Mouse (Mus musculus) stomach, embryonic 16.5 days (tissue): ENCODE results near the gene Orm2. TPM values are rescaled to one million over a fixed set of nuclear protein-coding genes. Genes with fewer than 3 reads are reported as not detected.

ENCODE experiments used
- ATAC-seq: fragments of 200-750 bp; cut with Nextera tagmentation; 2 replicates; pipeline ENCODE4 v1.8.0; 2017; ENCODE audit warnings: moderate number of reproducible peaks, moderate TSS enrichment; ENCODE audit not compliant: insufficient read depth, low FRiP score
- H3K27ac ChIP-seq: fragments of 300-500 bp; sonication (generic); 2 replicates; pipeline ENCODE4 v1.5.1; 2014; ENCODE audit warnings: low read length
- H3K27me3 ChIP-seq: fragments of 300-500 bp; sonication (generic); 2 replicates; pipeline ENCODE4 v1.6.1; 2014; ENCODE audit warnings: low read length, control low read depth, mixed read lengths; ENCODE audit not compliant: control insufficient read depth, insufficient read depth
- H3K36me3 ChIP-seq: fragments of 300-500 bp; sonication (generic); 2 replicates; pipeline ENCODE4 v1.6.1; 2014; ENCODE audit warnings: low read length; ENCODE audit not compliant: control insufficient read depth, insufficient read depth
- H3K4me1 ChIP-seq: fragments of 300-500 bp; sonication (generic); 2 replicates; pipeline ENCODE4 v1.6.1; 2014; ENCODE audit warnings: low read length, control low read depth, mixed read lengths; ENCODE audit not compliant: control insufficient read depth, insufficient read depth
- H3K4me2 ChIP-seq: fragments of 300-500 bp; sonication (generic); 2 replicates; pipeline ENCODE4 v1.6.1; 2014; ENCODE audit warnings: low read depth, low read length, mixed read lengths
- H3K4me3 ChIP-seq: fragments of 300-500 bp; sonication (generic); replicated peaks from 2 replicates; pipeline ENCODE4 v1.5.1; 2014; ENCODE audit warnings: mild to moderate bottlenecking, low read length
- H3K9ac ChIP-seq: fragments of 300-500 bp; sonication (generic); 2 replicates; pipeline ENCODE4 v1.6.1; 2014; ENCODE audit warnings: low read length
- H3K9me3 ChIP-seq: fragments of 300-500 bp; sonication (generic); replicated peaks from 2 replicates; pipeline ENCODE4 v1.6.1; 2016; ENCODE audit warnings: low read length, control low read depth; ENCODE audit not compliant: control insufficient read depth
- WGBS: fragments of 180-500 bp; shearing (Covaris S2); extraction: QIAGEN DNeasy Blood & Tissue Kit; methylation state at CpG from one replicate; pipeline ENCODE4 v1.1.7; 2014; 5-methylcytosine and 5-hydroxymethylcytosine counted together
- polyA plus RNA-seq: library from polyadenylated mRNA; unstranded; fragments of >200 nt; fragmentation: Nextera tagmentation; extraction: Ambion mirVana; gene quantifications from 2 replicates; pipeline ENCODE4 v1.2.1, GENCODE M21; 2015

The Orm2 gene
- polyA plus RNA-seq, 1 experiment from 2014 or later = not detected

DNA sequence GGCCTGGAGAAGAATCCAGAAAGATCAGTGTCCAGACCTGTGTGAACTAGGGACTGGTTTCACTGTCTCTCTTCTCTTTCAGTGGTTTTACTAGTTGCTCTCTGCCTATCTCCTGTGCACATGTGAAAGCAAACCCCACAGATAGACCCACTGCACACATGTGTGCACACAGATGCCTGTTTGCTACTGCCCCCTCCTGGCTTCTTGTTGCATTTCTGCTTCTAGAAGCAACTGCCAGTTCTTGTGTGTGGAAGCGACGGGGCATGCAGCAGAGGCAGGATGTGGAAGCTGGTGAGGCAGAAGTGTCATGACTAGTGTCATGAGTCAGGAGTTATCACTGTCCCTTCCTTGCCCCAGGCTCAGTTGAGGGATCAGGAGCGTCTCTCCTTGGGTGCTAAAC lies 9.6 kb downstream of the Orm2 start:
- WGBS = 58% methylated on average over 3 of the region's 3 CpGs
- H3K27ac ChIP-seq = no peak overlapping the region

DNA sequence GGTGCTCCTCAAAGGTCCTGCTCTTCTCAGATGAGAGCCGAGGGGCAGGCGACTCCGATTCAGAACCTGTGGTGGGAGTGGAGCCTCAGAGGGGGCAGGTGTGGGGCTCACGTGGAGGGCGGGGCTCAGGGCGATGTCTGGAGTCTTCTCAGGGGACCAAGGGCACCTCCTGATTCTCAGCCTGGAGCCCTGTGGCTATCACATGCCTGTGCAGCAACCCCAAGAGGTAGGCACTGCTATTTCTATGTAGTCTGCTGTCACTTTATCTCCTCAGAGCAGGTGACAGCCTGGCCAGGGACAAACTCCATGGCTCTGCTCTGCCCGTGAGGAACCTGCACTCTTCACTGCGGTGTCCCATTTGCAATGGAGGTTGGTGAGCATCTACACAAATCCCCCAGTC lies 11.2 kb downstream of the Orm2 start:
- Histone ChIP-seq H3K27ac (no peak overlapping the region), H3K36me3 (peaks cover 5% of the 10 kb centered on the region; the same call in 1 of the 2 replicates), H3K9me3 (no peaks in the 10 kb centered on the region), H3K9ac (no peak overlapping the region), H3K4me2 (no peak overlapping the region), H3K27me3 (no peaks in the 10 kb centered on the region), H3K4me1 (peaks cover 14% of the 10 kb centered on the region), H3K4me3 (no peak overlapping the region)
- ATAC-seq = no peak
- WGBS = 85% methylated on average over 8 of the region's 8 CpGs

More for the DNA sequence above, 9.6 kb downstream of the Orm2 start:
- Histone ChIP-seq H3K36me3 (no peaks in the 10 kb centered on the region; the same call in none of the 2 replicates), H3K4me1 (peaks cover 14% of the 10 kb centered on the region), H3K9me3 (no peaks in the 10 kb centered on the region), H3K9ac (no peak overlapping the region), H3K4me3 (no peak overlapping the region), H3K4me2 (no peak overlapping the region), H3K27me3 (no peaks in the 10 kb centered on the region)
- ATAC-seq = no peak

DNA sequence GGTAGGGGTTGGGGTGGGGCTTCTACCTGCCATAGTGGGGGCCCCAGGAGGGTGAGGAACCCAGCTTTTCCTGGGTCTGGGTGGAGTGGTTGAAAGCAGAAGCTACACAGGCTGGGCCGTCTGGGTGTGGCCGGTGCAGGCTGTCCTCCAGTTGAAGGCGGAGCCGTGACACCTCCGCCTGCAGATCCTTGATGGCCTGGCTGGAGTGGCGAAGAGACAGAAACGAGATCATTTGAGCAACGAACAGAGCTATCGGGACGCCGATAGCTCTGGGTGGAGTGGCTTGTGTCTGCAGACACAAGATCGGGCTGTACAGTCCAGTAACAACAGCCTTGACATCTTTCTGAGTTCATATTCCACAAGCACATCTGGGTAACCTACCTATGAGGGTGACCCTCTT lies 12.1 kb downstream of the Orm2 start:
- H3K4me3 ChIP-seq = no peak overlapping the region
- ATAC-seq = no peak; the same call in 1 of the 2 replicates
- H3K27ac ChIP-seq = no peak overlapping the region
- WGBS = 76% methylated on average over 12 of the region's 12 CpGs
- peaks cover 14% of the 10 kb centered on the region for H3K4me1 ChIP-seq
- no peak overlapping the region for H3K4me2 ChIP-seq
- no peaks in the 10 kb centered on the region for H3K27me3 ChIP-seq
- H3K36me3 ChIP-seq = peaks cover 7% of the 10 kb centered on the region; the same call in 1 of the 2 replicates
- no peaks in the 10 kb centered on the region for H3K9me3 ChIP-seq
- no peak overlapping the region for H3K9ac ChIP-seq

DNA sequence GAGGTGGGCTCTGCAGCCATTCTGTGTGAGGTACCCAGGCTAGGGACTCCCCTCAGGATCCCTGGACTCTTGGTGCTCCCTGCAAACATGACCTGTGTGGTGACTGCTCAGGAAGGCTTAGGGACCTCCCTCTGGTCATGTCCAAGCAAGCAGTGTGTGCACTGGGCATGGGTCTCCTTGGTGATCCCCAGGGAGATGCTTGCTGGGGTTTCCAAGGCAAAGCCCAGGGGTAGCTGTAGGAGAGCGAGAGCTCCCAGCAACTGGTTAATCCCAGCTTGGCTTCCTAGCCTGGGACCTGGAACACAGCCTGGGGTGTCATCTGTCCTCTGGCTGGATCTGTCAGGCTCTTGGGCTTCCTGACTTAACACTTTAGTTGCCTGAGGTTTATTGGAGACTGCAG lies 13.1 kb downstream of the Orm2 start:
- Histone ChIP-seq H3K4me1 (peaks cover 14% of the 10 kb centered on the region), H3K27ac (no peak overlapping the region), H3K9ac (0 out of 2 replicates have a peak overlapping the region, but pooled peaks have one; percentile 17), H3K9me3 (no peaks in the 10 kb centered on the region), H3K36me3 (peaks cover 12% of the 10 kb centered on the region; the same call in 1 of the 2 replicates), H3K27me3 (no peaks in the 10 kb centered on the region), H3K4me2 (no peak overlapping the region), H3K4me3 (no peak overlapping the region)
- ATAC-seq = peak; percentile 45; the same call in 1 of the 2 replicates
- 47% methylated on average over 1 of the region's 1 CpGs for WGBS

DNA sequence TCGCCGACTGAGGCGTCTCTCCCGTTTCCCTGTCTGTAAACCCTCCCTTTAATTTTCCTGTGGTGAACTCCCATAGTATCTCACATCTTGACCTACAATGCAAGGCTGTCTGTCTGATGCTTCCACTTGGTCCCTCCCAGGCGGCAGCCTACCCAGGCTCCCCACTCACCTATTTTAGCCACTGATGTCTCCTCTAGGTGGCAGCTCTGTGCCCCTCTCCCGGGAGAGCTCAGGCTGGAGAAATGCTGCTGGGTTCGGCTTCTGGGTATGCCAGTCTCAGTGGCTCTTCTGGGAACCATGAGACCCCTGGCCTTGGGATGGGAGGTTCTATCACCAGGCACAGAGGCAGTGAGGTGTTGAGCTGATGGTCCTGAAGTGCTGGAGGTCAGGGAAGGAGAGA lies 15.2 kb downstream of the Orm2 start:
- Histone ChIP-seq H3K27me3 (no peaks in the 10 kb centered on the region), H3K4me1 (peaks cover 14% of the 10 kb centered on the region), H3K9me3 (no peaks in the 10 kb centered on the region), H3K27ac (no peak overlapping the region), H3K4me2 (no peak overlapping the region), H3K36me3 (peaks cover 18% of the 10 kb centered on the region; the same call in 1 of the 2 replicates), H3K9ac (no peak overlapping the region), H3K4me3 (no peak overlapping the region)
- WGBS = 74% methylated on average over 7 of the region's 7 CpGs
- ATAC-seq = no peak

DNA sequence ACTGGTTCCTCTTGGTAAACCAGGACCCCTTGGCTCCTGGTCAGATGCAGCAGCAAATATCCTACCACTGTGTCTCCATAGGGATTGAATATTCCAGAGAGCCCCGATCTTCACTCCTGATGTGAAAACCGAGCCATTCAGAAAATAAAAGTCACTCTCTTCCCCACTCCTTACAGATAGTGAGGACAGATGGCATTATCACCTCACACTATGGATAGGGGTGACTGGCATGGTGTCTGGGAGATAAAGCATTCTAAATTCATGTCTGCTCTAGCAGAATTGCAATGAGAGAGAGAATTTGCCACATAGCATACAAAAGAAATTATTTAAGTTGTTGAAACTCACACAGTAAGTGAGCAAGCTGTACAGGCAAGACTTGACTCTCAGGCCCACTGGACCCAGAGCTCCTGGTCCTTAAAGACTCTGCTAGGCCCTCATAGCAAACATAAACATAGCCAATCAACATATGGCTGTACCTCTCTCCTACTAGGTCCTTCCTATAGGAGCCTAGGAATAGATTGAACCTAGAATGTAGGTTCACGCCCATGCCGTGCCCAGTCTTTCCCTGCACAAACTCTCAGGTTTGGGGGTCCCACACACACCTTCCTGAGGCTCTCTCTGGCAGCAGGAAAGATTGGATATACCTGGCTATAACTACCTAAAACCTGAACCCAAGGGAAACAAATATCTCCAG lies 20.6 kb downstream of the Orm2 start:
- Histone ChIP-seq H3K4me2 (no peak overlapping the region), H3K9me3 (no peaks in the 10 kb centered on the region), H3K4me1 (no peaks in the 10 kb centered on the region), H3K4me3 (no peak overlapping the region), H3K27me3 (no peaks in the 10 kb centered on the region), H3K27ac (no peak overlapping the region), H3K36me3 (peaks cover 14% of the 10 kb centered on the region; the same call in 1 of the 2 replicates), H3K9ac (no peak overlapping the region)
- WGBS = 86% methylated on average over 4 of the region's 4 CpGs
- ATAC-seq = no peak

DNA sequence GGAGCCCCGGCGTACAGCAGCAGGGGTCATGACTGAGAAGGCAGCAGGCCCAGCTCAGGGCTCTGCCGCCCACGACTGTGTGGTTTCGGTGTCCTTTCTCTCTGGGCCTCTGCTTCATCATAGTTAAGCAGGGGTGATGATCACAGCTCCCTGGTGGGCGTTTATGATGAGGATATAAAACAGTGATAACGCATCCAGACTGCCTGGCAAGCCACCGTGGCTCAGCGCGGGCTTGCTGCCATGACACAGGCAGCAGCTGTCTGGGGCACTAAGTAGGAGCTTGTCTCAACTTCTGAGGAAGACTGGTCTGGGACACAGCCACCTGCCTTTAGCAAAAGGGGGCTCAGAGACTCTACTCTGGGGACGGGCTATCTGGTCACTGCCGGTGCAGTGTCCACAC lies 21.2 kb downstream of the Orm2 start:
- peaks cover 12% of the 10 kb centered on the region; the same call in 1 of the 2 replicates for H3K36me3 ChIP-seq

DNA sequence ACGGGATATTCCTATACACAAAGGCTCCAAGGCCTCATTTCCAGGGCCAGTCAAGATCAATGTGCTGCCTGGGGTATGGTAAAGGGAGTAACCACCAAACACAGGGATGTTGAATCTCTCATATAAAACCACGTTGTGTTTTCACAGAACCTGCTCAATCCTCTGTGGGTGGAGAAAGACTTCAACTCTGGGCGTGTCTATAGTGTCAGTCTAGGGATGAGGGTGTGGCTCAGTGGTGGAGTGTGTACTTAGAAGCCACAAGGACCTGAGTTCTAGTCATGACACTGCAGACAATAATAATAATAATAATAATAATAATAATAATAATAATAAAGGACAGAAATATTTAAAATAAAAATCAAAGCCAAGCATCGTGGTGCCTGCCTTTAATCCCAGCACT lies 22.0 kb downstream of the Orm2 start:
- H3K36me3 ChIP-seq = peaks cover 11% of the 10 kb centered on the region; the same call in 1 of the 2 replicates
- H3K4me1 ChIP-seq = no peaks in the 10 kb centered on the region; the same call in 1 of the 2 replicates
- no peak for ATAC-seq
- no peaks in the 10 kb centered on the region for H3K9me3 ChIP-seq
- H3K27me3 ChIP-seq = no peaks in the 10 kb centered on the region
- H3K9ac ChIP-seq = no peak overlapping the region
- WGBS = 89% methylated on average over 4 of the region's 4 CpGs
- H3K4me3 ChIP-seq = no peak overlapping the region
- no peak overlapping the region for H3K27ac ChIP-seq
- no peak overlapping the region for H3K4me2 ChIP-seq

More for the DNA sequence above, 21.2 kb downstream of the Orm2 start:
- no peaks in the 10 kb centered on the region for H3K9me3 ChIP-seq
- no peaks in the 10 kb centered on the region for H3K4me1 ChIP-seq
- no peak overlapping the region for H3K27ac ChIP-seq
- no peak for ATAC-seq
- H3K9ac ChIP-seq = no peak overlapping the region
- no peak overlapping the region for H3K4me3 ChIP-seq
- WGBS = 94% methylated on average over 12 of the region's 12 CpGs
- H3K27me3 ChIP-seq = no peaks in the 10 kb centered on the region
- H3K4me2 ChIP-seq = no peak overlapping the region

DNA sequence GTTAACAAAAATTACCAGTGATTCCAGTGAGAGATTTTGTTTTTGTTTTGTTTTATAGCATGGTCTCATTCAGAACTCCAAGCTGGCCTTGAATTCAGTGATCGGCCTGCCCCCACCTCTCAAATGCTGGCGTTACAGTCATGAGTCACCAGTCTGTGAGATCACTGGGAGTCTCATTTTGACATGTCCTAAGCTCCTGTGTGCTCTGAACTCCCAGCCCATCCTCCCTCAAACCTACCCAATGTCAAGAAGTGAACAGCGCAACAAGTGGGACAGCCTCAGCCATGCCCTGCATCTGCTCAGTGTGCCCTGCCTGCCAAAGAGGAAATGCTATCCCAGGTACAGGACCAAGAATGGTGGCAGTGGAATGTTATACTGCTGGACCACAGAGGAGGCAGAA lies 23.0 kb downstream of the Orm2 start:
- Histone ChIP-seq H3K9me3 (no peaks in the 10 kb centered on the region), H3K4me2 (no peak overlapping the region), H3K4me3 (no peak overlapping the region), H3K27me3 (no peaks in the 10 kb centered on the region), H3K4me1 (no peaks in the 10 kb centered on the region; the same call in 1 of the 2 replicates), H3K36me3 (0 out of 2 replicates have a peak, but pooled peaks cover 6% of the 10 kb centered on the region), H3K9ac (no peak overlapping the region), H3K27ac (no peak overlapping the region)
- 82% methylated on average over 3 of the region's 3 CpGs for WGBS
- ATAC-seq = no peak
